Mouse (Mus musculus): ENCODE data around the gene Phc1.
"Not testable (repeated sequence)": the region's sequence is repeated elsewhere in the genome, so short reads cannot be mapped to it uniquely, and the experiment has no call there.

The Phc1 gene

DNA sequence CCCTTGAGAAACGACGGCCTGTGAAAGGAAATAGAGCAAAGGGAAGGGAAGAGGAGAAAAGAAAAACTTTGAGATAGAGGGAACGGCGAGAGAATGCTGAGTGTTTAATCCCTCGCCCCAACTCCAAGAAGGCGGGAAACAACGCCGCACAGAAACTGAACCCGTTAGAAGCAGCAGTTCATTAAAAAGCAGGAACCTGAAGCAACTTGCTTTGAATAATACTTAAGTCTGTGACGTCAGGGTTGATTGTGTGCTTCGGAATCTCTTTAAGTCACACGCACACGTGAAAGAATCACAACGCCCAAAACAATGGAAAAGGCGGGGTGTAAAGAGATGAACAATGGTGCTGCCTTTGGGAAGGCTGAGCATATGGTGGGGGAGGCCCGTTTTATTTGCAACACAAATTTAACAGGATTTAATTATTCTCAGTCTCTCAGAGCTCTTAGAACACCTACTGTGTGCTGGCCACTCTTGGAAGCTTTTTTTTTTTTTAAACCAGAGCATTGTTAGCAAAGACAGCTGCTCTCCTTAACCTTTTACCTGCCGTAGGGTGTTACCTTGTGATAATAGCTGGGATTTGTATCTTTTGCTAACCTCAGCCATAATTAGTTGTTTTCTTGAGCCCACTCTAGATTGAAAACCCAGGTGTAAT lies at the start of gene Phc1:
Phc1 (minus strand) TSS at position 213 of the 652 bp plus-strand sequence.
- DNase-seq, result no peak

GRCm38 (mm10) chr6:122389986-122390385 lies 49.6 kb upstream of the Phc1 start:
- DNase-seq, result not testable (repeated sequence)

- DNase-seq, result not testable (repeated sequence)
Observed at GRCm38 (mm10) chr6:122387177-122388028, 47.0 kb upstream of the Phc1 start.

GRCm38 (mm10) chr6:122385724-122386123 lies 45.4 kb upstream of the Phc1 start:
- no peak for DNase-seq

- DNase-seq, result no peak
Observed at GRCm38 (mm10) chr6:122384886-122385285, 44.5 kb upstream of the Phc1 start.

GRCm38 (mm10) chr6:122383211-122383610 lies 42.9 kb upstream of the Phc1 start:
- DNase-seq, result no peak

GRCm38 (mm10) chr6:122382046-122382445 lies 41.7 kb upstream of the Phc1 start:
- DNase-seq, result no peak

GRCm38 (mm10) chr6:122368245-122368644 lies 27.9 kb upstream of the Phc1 start:
- no peak for DNase-seq

GRCm38 (mm10) chr6:122366976-122367375 lies 26.6 kb upstream of the Phc1 start:
- DNase-seq, result no peak

DNA sequence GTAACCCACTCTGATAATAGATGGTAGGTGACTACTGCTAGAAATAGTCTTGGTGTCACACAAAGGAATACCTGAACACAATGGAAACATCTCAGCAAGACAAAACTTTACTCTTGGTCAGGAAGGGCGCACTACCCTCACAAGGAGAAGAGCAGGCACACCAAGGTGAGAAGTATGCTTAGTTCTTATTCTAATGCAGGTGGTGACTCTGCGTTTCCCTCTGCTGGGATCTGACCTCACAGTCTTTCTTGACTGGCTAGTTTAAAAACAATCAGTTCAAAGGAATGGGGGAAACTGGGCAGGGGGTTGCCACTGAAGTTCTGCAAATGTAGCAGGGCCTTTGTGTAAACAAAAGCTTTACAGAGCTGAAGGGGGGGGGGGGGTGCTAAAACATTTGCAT lies 25.9 kb upstream of the Phc1 start:
- DNase-seq, result no peak

DNA sequence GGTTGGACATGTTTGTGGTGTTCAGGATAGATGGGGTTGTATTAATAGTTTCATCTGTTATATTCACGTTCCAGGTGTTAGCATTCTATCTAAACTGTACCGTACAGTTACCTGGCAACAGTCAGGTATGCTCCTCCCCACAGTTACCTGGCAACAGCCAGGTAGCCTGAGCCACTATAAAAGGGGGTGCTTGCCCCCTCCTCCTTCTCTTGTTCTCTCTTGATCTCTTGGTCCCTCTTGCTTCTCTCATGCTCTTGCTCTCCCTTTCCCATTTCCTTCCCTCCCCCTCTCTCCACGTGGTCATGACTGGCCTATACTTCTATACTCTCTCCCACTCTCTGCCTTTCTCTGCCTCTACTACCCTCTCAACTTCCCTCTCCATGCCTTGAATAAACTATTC lies 25.3 kb upstream of the Phc1 start:
- DNase-seq, result no peak

GRCm38 (mm10) chr6:122357089-122357488 lies 16.7 kb upstream of the Phc1 start:
- DNase-seq, result no peak

DNA sequence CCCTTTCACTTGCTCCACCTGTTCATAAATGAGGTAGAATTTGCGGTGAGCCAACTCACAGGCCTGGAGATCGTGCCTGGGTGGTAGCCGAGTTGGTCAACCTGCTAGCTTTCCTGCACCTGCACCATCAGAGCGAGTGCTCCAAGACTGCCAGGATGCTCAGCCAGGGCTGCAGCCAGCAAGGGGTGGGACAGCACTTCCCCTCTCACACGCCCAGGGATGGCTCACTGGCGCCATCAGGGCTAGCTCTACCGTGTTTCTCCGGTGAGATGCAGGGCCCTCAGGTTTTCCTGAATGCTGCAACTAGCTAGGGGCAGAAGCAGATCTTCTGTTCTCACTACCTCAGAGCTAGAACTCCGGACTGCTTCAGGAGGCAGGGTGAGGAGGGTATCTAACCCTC lies 15.5 kb upstream of the Phc1 start:
- no peak for DNase-seq

- DNase-seq, result not testable (repeated sequence)
Observed at GRCm38 (mm10) chr6:122347326-122347725, 7.0 kb upstream of the Phc1 start.

- no peak for DNase-seq
Observed at GRCm38 (mm10) chr6:122346399-122346798, 6.0 kb upstream of the Phc1 start.

DNA sequence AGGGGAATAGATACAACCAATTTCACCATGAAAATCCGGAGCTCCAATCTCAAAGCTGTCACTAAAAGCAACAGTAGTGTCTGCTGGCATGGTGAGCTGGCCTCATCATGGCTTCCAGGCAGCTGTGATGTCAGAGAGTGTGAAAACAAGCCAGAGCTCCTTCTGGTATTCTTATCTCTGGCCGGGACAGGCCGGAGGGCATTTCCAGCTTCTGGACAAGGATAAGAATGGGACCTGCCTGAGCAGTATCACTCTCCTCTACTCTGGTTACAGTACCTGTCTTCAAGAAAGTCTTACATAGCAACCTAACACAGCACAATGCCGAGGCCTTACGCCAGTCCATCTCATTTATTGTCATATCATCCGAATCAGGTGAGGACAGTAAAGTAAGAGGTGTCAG lies 5.4 kb upstream of the Phc1 start:
- DNase-seq, result no peak

DNA sequence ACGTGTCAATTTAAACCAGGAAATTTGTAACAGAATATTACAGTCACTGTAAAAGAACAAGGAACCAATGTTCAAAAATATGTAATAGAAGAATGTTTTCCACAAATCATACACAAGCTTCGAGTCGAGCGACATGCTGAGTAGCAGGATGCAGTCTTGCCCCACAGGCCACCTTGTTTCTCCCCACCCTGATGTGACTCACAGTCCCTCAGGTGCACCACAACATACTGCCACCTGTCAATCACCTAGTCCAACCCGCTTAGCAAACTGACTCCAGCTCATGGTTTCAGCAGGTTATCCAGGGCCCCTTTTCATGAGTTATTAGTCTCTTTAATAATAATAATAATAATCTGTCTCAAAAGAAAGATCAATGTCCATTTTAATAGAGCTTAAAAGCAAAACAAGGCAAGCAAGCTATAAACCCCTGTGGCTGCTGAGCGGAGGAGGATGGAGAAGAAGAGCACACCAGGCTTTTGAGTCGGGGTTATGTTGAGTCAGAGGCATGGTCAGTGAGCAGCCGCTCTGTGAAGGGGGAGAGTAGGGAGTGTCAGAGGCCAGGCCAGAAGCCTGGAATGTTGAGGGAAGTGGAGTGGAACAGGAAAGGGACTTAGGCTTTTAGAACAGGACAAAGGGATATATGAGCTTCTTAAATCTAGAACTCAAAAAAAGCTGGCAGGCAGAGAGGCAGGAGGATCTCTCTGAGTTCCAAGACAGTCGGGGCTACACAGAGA lies 4.2 kb upstream of the Phc1 start:
- DNase-seq, result no peak

GRCm38 (mm10) chr6:122343719-122344118 lies 3.4 kb upstream of the Phc1 start:
- no peak for DNase-seq

DNA sequence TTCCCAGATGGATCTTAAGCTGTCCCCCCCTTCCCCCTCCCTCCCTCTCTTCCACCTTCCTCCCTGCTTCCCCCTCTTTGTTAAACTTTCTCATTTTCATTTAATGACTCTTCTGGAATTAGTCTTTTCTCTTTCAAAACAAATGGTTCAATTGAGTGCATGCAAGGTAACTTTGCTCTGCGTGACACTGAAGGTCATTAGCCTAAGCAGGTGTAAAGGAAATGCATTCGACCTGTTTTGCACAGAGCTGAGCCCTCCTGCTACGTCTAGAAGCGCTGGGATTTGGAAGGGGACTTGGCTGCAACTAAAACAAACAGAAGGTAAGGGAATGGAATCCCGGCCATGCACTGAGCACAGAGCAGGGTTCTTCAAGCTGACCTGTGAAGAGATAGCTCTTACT lies 1.8 kb upstream of the Phc1 start:
- DNase-seq, result no peak

DNA sequence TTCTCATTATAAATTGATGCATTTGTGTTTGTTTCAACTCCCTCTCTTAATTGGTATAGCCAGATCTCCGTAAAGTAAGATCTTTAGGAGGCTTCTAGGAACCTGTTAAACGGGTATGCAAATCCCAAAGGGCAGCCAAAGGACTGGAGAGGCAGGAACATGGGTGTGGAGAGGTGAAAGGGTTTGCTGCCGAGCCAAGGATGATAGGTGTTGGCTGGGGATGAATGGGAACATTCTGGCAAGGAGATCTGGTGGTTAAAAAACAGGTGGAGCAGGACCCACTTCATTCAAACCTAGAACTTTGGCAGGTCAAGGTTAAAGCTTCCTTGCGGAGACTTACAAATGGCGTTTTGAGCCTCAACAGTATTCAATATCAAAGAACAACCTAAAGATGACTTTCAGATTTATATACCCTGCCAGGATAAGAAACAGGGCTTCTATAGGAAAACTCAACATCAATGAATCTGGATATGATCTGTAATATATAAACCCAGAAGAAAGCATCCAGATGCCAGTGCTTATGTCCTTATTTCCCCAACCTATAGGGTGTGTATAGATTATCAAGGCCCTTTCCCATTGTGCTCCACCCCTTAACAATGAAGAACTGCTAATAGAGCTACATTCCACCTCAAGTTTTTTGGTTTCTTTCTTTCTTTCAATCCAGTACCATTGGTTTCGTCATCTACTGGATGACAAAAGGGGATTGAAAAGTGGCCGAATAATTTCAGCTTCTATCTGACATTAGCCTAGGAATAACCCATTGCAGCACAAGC lies 863 bp upstream of the Phc1 start:
- DNase-seq, result no peak

GRCm38 (mm10) chr6:122339648-122340341 lies 566 bp downstream of the Phc1 start:
- peak; percentile 92 for DNase-seq

DNA sequence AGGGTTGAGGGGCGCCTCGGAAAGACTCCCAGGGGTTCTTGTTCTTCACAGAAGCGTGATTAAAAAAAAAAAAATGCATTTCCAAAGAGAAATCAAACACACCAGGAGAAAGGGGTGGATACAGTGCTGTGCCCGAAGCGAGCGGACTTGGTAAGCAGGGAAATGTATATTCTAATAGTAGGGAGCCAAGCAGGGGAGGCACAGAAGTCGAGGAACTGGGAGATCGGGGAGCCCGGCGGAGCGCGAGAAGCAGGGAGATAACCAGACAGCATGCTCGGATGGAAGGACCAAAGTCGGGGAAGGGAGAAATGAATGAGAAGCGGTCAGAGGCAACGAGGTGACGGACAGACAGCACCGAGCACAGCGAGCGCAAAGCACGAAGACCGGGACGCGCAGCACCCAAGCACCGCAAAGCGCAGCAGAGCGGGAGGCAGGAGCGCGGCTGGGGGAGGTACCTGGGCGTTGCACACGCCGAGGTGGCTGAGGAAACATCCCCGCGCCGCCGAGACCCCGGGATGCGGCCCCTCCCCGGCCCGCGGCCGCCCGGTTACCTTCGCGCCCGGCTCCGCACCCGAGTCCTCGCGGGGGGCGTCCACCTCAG lies 1.2 kb downstream of the Phc1 start:
- DNase-seq, result peak; percentile 81
